Mouse (Mus musculus) lung, embryonic 14.5 days (tissue): ENCODE results near the gene Ccdc184. TPM values are rescaled to one million over a fixed set of nuclear protein-coding genes. Genes with fewer than 3 reads are reported as not detected.

Source experiments
- ATAC-seq: fragments of 200-750 bp; cut with Nextera tagmentation; 2 replicates; pipeline ENCODE4 v1.8.0; 2017; ENCODE audit warnings: mild to moderate bottlenecking, moderate TSS enrichment, moderate library complexity; ENCODE audit not compliant: insufficient read depth
- DNase-seq: peaks from one replicate; pipeline ENCODE4 v3.0.0-alpha.2; 2015
- H3K27ac ChIP-seq: fragments of 300-500 bp; sonication (generic); 2 replicates; pipeline ENCODE4 v1.5.1; 2014; ENCODE audit warnings: low read depth, mild to moderate bottlenecking, moderate library complexity
- H3K27me3 ChIP-seq: fragments of 300-500 bp; sonication (generic); 2 replicates; pipeline ENCODE4 v1.6.1; 2014; ENCODE audit warnings: low read length, control low read depth; ENCODE audit not compliant: insufficient read depth
- H3K36me3 ChIP-seq: fragments of 300-500 bp; sonication (generic); 2 replicates; pipeline ENCODE4 v1.6.1; 2014; ENCODE audit warnings: control low read depth; ENCODE audit not compliant: insufficient read depth
- H3K4me1 ChIP-seq: fragments of 300-500 bp; sonication (generic); 2 replicates; pipeline ENCODE4 v1.6.1; 2014; ENCODE audit warnings: antibody characterized with exemption, control low read depth; ENCODE audit not compliant: insufficient read depth
- H3K4me2 ChIP-seq: fragments of 300-500 bp; sonication (generic); 2 replicates; pipeline ENCODE4 v1.6.1; 2014; ENCODE audit warnings: mild to moderate bottlenecking
- H3K4me3 ChIP-seq: fragments of 300-500 bp; sonication (generic); 2 replicates; pipeline ENCODE4 v1.5.1; 2014; ENCODE audit warnings: low read depth, low read length
- H3K9ac ChIP-seq: fragments of 300-500 bp; sonication (generic); 2 replicates; pipeline ENCODE4 v1.6.1; 2014
- H3K9me3 ChIP-seq: fragments of 300-500 bp; sonication (generic); 2 replicates; pipeline ENCODE4 v1.6.1; 2016; ENCODE audit warnings: low read depth, low read length, control low read depth
- CTCF ChIP-seq: IDR thresholded peaks from 2 replicates; pipeline ENCODE4 v1.5.1; 2016; ENCODE audit warnings: antibody characterized with exemption, low read depth
- WGBS: fragments of 180-500 bp; shearing (Covaris S2); extraction: QIAGEN DNeasy Blood & Tissue Kit; methylation state at CpG from one replicate; pipeline ENCODE4 v1.1.7; 2014; 5-methylcytosine and 5-hydroxymethylcytosine counted together
- polyA plus RNA-seq: library from polyadenylated mRNA; unstranded; fragments of >200 nt; fragmentation: Nextera tagmentation; extraction: Ambion mirVana; gene quantifications from 2 replicates; pipeline ENCODE4 v1.2.1, GENCODE M21; 2014

The Ccdc184 gene
- polyA plus RNA-seq, 1 experiment from 2014 or later, result not detected

DNA sequence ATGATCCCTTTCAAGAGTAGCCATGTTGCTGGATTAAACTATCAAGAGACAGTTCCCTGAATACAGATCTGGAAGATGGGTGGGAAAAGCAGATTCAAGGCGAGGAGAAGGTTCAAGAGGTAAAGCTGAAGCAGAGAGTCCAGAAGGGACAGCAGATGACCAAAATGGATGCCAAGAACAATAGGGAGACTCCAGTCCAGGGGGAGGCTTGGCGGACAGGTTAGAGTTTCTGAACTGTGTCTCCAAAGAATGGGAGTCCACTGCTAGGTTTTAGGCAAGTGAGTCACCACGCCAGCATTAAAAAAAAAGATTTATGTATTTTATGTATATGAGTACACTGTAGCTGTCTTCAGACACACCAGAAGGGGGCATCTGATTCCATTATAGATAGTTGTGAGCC is 12.3 kb upstream of the Ccdc184 start:
- Histone ChIP-seq H3K4me1 (no peaks in the 10 kb centered on the region), H3K36me3 (no peaks in the 10 kb centered on the region), H3K4me2 (no peak overlapping the region), H3K9me3 (no peaks in the 10 kb centered on the region), H3K4me3 (no peak overlapping the region), H3K27me3 (no peaks in the 10 kb centered on the region), H3K9ac (no peak overlapping the region), H3K27ac (no peak overlapping the region)
- no peak for TF ChIP-seq CTCF
- no peak for DNase-seq
- ATAC-seq, result no peak
- 71% methylated on average over 3 of the region's 3 CpGs for WGBS

DNA sequence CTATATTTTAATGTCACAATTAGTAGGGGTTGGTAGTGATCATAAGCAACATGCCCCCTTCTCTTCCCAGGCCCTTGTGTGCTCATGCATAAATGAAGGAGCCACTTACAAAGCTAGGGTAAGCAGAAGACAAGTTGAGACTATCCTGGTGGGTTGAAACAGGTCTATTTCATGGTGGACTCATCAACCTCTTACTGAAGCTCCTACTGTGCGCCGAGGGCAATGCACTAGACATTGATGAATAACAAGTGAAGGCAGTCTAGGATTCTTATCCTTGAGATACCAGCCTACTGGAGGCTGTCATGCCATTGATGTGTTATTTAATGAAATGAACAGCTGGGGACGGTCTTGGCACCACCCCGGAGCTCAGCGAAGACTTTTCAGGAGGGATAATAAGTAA is 11.7 kb upstream of the Ccdc184 start:
- TF ChIP-seq CTCF, result no peak
- DNase-seq, result no peak
- no peak for ATAC-seq
- Histone ChIP-seq H3K4me1 (no peaks in the 10 kb centered on the region), H3K9me3 (no peaks in the 10 kb centered on the region), H3K9ac (no peak overlapping the region), H3K27me3 (no peaks in the 10 kb centered on the region), H3K4me3 (no peak overlapping the region), H3K36me3 (no peaks in the 10 kb centered on the region), H3K4me2 (no peak overlapping the region), H3K27ac (no peak overlapping the region)
- 84% methylated on average over 5 of the region's 5 CpGs for WGBS

DNA sequence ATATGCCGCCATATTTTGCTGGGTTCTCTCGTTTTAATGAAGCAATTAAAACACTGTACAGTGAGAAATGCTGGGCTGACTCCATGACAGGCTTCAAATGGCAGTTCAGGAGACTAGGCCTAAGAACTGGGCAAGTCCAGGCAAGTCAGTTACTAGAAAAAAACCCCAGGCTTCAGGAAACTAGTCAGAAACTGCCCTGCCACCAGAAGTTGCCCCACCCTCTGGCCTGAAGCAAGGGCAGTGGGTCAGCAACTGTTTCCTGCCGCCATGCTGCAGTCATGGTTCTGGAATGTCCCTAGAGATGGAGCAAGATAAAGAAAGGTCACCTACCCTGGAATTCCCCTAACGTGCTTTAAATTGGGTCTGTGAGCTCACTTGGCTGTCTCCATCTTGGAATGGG is 11.0 kb upstream of the Ccdc184 start:
- Histone ChIP-seq H3K9ac (no peak overlapping the region), H3K27me3 (no peaks in the 10 kb centered on the region), H3K27ac (no peak overlapping the region), H3K9me3 (no peaks in the 10 kb centered on the region), H3K4me2 (no peak overlapping the region), H3K4me3 (no peak overlapping the region), H3K4me1 (no peaks in the 10 kb centered on the region), H3K36me3 (no peaks in the 10 kb centered on the region)
- DNase-seq (no peak), ATAC-seq (no peak)
- WGBS, result 60% methylated on average over 4 of the region's 4 CpGs
- TF ChIP-seq CTCF, result no peak

DNA sequence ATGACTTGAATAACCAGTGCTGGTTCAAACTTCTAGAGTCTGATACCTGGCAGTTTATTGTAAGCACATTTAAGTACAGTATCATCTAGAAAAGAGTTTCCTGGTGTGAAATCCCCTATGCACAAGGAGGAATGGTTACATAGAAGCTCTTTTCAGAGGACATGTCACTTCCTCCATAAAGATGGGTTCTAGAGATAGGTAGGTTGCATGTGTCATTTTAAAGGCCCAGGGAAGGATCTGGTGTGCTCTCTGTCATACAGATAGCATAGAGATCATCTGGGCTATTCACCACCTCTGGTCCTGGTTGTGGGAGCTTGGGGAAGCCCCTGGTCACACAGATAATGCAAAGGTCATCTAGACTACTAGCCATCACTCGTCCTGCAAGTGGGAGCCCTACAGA is 9.7 kb upstream of the Ccdc184 start:
- WGBS, result 54% methylated on average over 1 of the region's 1 CpGs

DNA sequence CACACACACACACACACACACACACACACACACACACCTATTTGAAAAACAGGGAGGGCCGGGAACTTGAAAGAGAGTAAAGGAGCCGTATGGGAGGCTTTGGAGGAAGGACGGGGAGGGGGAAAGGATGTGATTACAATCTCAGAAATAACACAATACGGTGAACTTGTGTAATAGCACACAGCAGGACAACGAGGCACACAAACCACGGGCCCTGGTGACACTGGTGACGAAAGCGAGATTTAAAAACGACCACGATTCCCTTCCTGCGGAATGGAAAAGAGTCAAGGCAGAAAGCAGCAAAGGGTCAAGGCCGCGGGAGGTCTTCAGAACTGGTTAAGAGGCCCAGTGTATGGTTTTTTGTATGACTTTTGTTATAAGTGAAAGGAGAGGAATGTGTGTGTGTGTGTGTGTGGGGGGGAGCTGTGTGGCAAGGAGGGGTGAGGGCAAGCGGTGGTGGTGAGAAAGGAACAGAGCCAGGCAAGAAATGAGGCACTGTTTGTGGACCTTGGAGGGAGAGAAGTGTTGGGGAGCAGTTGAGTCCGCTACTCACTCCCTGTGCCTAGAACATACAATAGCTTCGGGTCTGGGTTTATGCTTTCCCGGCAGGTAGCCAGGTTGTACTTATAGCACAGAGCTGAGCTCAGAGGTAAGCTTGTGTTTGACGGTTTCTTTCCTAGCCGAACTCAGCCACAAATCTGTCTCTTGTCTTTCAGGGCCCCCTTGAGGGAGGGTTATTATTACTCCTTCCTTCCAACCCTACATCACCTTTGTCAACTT is 5.7 kb upstream of the Ccdc184 start:
- H3K27ac ChIP-seq, result no peak overlapping the region
- no peak overlapping the region for H3K4me2 ChIP-seq
- no peaks in the 10 kb centered on the region for H3K9me3 ChIP-seq
- H3K27me3 ChIP-seq, result peaks cover 12% of the 10 kb centered on the region
- WGBS, result 67% methylated on average over 19 of the region's 19 CpGs
- no peaks in the 10 kb centered on the region for H3K4me1 ChIP-seq
- no peaks in the 10 kb centered on the region for H3K36me3 ChIP-seq
- H3K9ac ChIP-seq, result no peak overlapping the region
- ATAC-seq (no peak), DNase-seq (no peak)
- H3K4me3 ChIP-seq, result no peak overlapping the region
- TF ChIP-seq CTCF, result no peak

More for the DNA sequence above, 9.7 kb upstream of the Ccdc184 start:
- no peak overlapping the region for H3K4me3 ChIP-seq
- H3K27ac ChIP-seq, result no peak overlapping the region
- H3K9ac ChIP-seq, result no peak overlapping the region
- H3K4me2 ChIP-seq, result no peak overlapping the region
- DNase-seq, result no peak
- ATAC-seq, result no peak
- no peak for TF ChIP-seq CTCF
- H3K36me3 ChIP-seq, result no peaks in the 10 kb centered on the region
- H3K4me1 ChIP-seq, result no peaks in the 10 kb centered on the region
- H3K9me3 ChIP-seq, result no peaks in the 10 kb centered on the region
- H3K27me3 ChIP-seq, result no peaks in the 10 kb centered on the region

DNA sequence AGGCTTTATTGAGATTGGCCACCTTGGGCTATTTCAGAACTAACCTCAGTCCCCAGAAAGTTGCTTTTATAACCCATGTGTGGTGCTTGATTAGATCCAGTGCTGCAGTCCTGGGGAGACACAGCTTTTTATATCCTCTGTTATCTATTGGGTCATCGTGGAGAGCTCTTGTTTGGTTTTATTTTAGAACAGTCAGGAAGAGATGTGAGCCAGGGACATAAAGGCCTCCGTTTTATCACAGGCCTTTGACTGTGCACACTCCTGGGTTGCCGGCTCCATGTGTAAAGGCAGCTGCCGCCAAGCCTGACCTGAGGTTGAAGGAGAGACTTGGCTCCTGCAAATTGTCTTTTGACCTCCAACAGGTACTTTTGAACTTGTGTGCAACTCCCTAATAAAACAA is 4.4 kb upstream of the Ccdc184 start:
- ATAC-seq (no peak), DNase-seq (no peak)
- 66% methylated on average over 4 of the region's 4 CpGs for WGBS
- no peak overlapping the region for H3K4me3 ChIP-seq
- TF ChIP-seq CTCF, result no peak
- peaks cover 25% of the 10 kb centered on the region for H3K27me3 ChIP-seq
- H3K4me2 ChIP-seq, result no peak overlapping the region
- H3K4me1 ChIP-seq, result no peaks in the 10 kb centered on the region
- H3K27ac ChIP-seq, result no peak overlapping the region
- no peaks in the 10 kb centered on the region for H3K9me3 ChIP-seq
- no peaks in the 10 kb centered on the region for H3K36me3 ChIP-seq
- no peak overlapping the region for H3K9ac ChIP-seq

DNA sequence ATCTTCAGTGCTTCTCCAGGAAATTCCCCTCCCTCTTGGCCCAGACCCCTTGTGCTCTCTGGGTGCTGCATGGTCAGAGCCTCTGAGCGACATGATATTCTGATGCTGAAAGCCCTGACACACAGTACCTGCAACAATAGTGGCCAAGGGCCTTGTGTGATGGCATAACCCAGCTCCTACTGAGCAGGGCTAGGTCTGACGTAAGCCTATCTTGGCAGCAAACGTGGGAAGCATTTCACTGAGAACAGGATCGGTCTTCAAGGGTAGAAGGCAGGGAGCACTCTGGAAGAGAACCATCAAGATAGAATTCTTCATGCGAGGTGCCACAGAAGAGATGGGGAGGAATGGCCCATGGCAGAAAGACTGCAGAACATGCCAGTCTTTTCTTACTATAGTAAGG is 1.4 kb upstream of the Ccdc184 start, which contains the start of gene Asb8:
TSS of gene Asb8 (minus strand) at position 101 of the 400 bp plus-strand sequence.
- DNase-seq (no peak), ATAC-seq (no peak)
- no peak within 1 kb of the TSS for H3K4me3 ChIP-seq
- no peak within 1 kb of the TSS for H3K4me2 ChIP-seq
- peaks cover 55% of the 10 kb centered on the region for H3K27me3 ChIP-seq
- no peak within 1 kb of the TSS for H3K9ac ChIP-seq
- no peak within 1 kb of the TSS for H3K27ac ChIP-seq
- H3K4me1 ChIP-seq, result no peaks in the 10 kb centered on the region
- no peak for TF ChIP-seq CTCF
- H3K9me3 ChIP-seq, result no peaks in the 10 kb centered on the region
- 68% methylated on average over 5 of the region's 5 CpGs for WGBS
- H3K36me3 ChIP-seq, result no peaks in the 10 kb centered on the region
